Comparison of ENCODE assay signal across 17 mouse cellular contexts in genomic region chr4:91372844-91373243, GRCm38 (mm10). TPM values are rescaled to one million over a fixed set of nuclear protein-coding genes. Genes with fewer than 3 reads are reported as not detected.
DNase-seq lines count a peak whose midpoint lies in the region; ATAC-seq and TF ChIP-seq lines count a peak whose summit lies in the region.
"Had no signal": no experiment of that assay in that cellular context is flagged by ENCODE, and none has a peak within 500 bp of the region (broad histone marks: within the 10 kb centered on the region; RNA-seq: fewer than 3 reads in every experiment).

No protein-coding gene starts in this region.

- no peak for ATAC-seq in embryonic facial prominence, embryonic 14.5 days (ENCODE audit: low read depth)
- ATAC-seq in hindbrain, embryonic 12.5 days (ENCODE audit: low FRiP score) = no peak
- ATAC-seq in midbrain, embryonic 15.5 days (replicated peaks) = no peak

- no peak for TF ChIP-seq CTCF in E14TG2a.4 (conservative IDR thresholded peaks at IDR 0.05; ENCODE audit: low read length)

- H3K4me2 ChIP-seq in embryonic facial prominence, embryonic 14.5 days (ENCODE audit: low read depth, low read length) = peak overlapping the region; percentile 100; the same call in 1 of the 2 replicates
- peak overlapping the region; percentile 83 for H3K4me2 ChIP-seq in hindbrain, embryonic 12.5 days (replicated peaks)
- peak overlapping the region; percentile 88 for H3K4me2 ChIP-seq in midbrain, embryonic 15.5 days

- H3K9ac ChIP-seq in embryonic facial prominence, embryonic 14.5 days (ENCODE audit: low read depth, low read length) = no peak overlapping the region
- 0 out of 2 replicates have a peak overlapping the region, but pooled peaks have one; percentile 79 for H3K9ac ChIP-seq in hindbrain, embryonic 12.5 days
- H3K9ac ChIP-seq in midbrain, embryonic 15.5 days = peak overlapping the region; percentile 70
- H3K9ac ChIP-seq: embryonic facial prominence, embryonic 13.5 days; liver, embryonic 14.5 days had no signal

- DNase-seq in embryonic facial prominence, embryonic 14.5 days (ENCODE audit: low spot score) = no peak
- no peak for DNase-seq in yolk sac, embryonic 10.5 days (ENCODE audit: low spot score)
- DNase-seq in heart, adult 18-20 months = no peak
- no peak for DNase-seq in testis, postnatal 14 days (ENCODE audit: low spot score)
- DNase-seq in right cerebral cortex, postnatal 14 days = no peak
- DNase-seq: adrenal gland, adult 2 months; cerebellum, postnatal 14 days; heart, adult 11 months; heart, postnatal 14 days; kidney, adult 18-20 months; right cerebral cortex, adult 18-20 months had no signal

- WGBS in embryonic facial prominence, embryonic 14.5 days = 4% methylated on average over 13 of the region's 13 CpGs
- WGBS in hindbrain, embryonic 12.5 days = 5% methylated on average over 13 of the region's 13 CpGs
- WGBS in midbrain, embryonic 15.5 days = 3% methylated on average over 13 of the region's 13 CpGs

- no peak overlapping the region for H3K27ac ChIP-seq in embryonic facial prominence, embryonic 14.5 days (replicated peaks; ENCODE audit: low read depth, low read length)
- no peak overlapping the region for H3K27ac ChIP-seq in hindbrain, embryonic 12.5 days
- peak overlapping the region; percentile 95 for H3K27ac ChIP-seq in midbrain, embryonic 15.5 days
- H3K27ac ChIP-seq: embryonic facial prominence, embryonic 13.5 days; liver, embryonic 14.5 days; macrophage had no signal

- peaks cover 73% of the 10 kb centered on the region for H3K4me1 ChIP-seq in E14TG2a.4 (replicated peaks; ENCODE audit: low read depth, low read length)
- H3K4me1 ChIP-seq in embryonic facial prominence, embryonic 14.5 days (ENCODE audit: control insufficient read depth, insufficient read depth, low read length) = peaks cover 13% of the 10 kb centered on the region
- H3K4me1 ChIP-seq in hindbrain, embryonic 12.5 days = peaks cover 20% of the 10 kb centered on the region
- H3K4me1 ChIP-seq in midbrain, embryonic 15.5 days = peaks cover 38% of the 10 kb centered on the region

- peaks cover 35% of the 10 kb centered on the region for H3K27me3 ChIP-seq in E14TG2a.4 (ENCODE audit: insufficient read depth, low read length)
- H3K27me3 ChIP-seq in embryonic facial prominence, embryonic 14.5 days (replicated peaks; ENCODE audit: control insufficient read depth, insufficient read depth, low read length) = peaks cover 70% of the 10 kb centered on the region
- H3K27me3 ChIP-seq in hindbrain, embryonic 12.5 days = peaks cover 13% of the 10 kb centered on the region
- no peaks in the 10 kb centered on the region for H3K27me3 ChIP-seq in midbrain, embryonic 15.5 days (replicated peaks)

- peaks cover 3% of the 10 kb centered on the region; the same call in 1 of the 2 replicates for H3K36me3 ChIP-seq in E14TG2a.4 (ENCODE audit: insufficient read depth, low read length)
- no peaks in the 10 kb centered on the region for H3K36me3 ChIP-seq in embryonic facial prominence, embryonic 14.5 days (ENCODE audit: control insufficient read depth, insufficient read depth, low read length)
- H3K36me3 ChIP-seq in hindbrain, embryonic 12.5 days = no peaks in the 10 kb centered on the region
- H3K36me3 ChIP-seq in midbrain, embryonic 15.5 days (replicated peaks) = no peaks in the 10 kb centered on the region
- H3K36me3 ChIP-seq: embryonic facial prominence, embryonic 13.5 days had no signal

- no peaks in the 10 kb centered on the region for H3K9me3 ChIP-seq in E14TG2a.4 (ENCODE audit: low read length)
- H3K9me3 ChIP-seq in embryonic facial prominence, embryonic 14.5 days (ENCODE audit: control insufficient read depth, low read length) = no peaks in the 10 kb centered on the region
- H3K9me3 ChIP-seq in hindbrain, embryonic 12.5 days (replicated peaks) = no peaks in the 10 kb centered on the region
- H3K9me3 ChIP-seq in midbrain, embryonic 15.5 days = no peaks in the 10 kb centered on the region
- H3K9me3 ChIP-seq: embryonic facial prominence, embryonic 13.5 days had no signal

- H3K4me3 ChIP-seq in E14TG2a.4 (replicated peaks; ENCODE audit: low read length) = peak overlapping the region; percentile 90
- H3K4me3 ChIP-seq in embryonic facial prominence, embryonic 14.5 days (ENCODE audit: low read depth, low read length) = 0 out of 2 replicates have a peak overlapping the region, but pooled peaks have one; percentile 60
- H3K4me3 ChIP-seq in hindbrain, embryonic 12.5 days = peak overlapping the region; percentile 72
- H3K4me3 ChIP-seq in midbrain, embryonic 15.5 days = peak overlapping the region; percentile 71

RNA-seq across cellular contexts. Expression of gene Elavl2, which starts 27.7 kb away (rescaled TPM):
- polyA plus RNA-seq in embryonic facial prominence, embryonic 14.5 days (2014; fragmentation: Nextera tagmentation; extraction: Ambion mirVana) = 10.6 and 11.4 TPM in 2 replicates
- 102 and 110 TPM in 2 replicates for polyA plus RNA-seq in hindbrain, embryonic 12.5 days (2016; fragmentation: Nextera tagmentation; extraction: Ambion mirVana)
- polyA plus RNA-seq in midbrain, embryonic 15.5 days (2015; fragmentation: Nextera tagmentation; extraction: Ambion mirVana) = 132 and 142 TPM in 2 replicates
- under 1 TPM; 0.50 to 0.57 TPM for total RNA-seq in heart, adult 18-20 months (2021)
- polyA plus RNA-seq: adrenal gland, adult 2 months; macrophage had no signal
